Mouse (Mus musculus) heart, postnatal 36 days (tissue): ENCODE measurements around the gene Epn2. TPM values are rescaled to one million over a fixed set of nuclear protein-coding genes. Genes with fewer than 3 reads are reported as not detected.

Experiments
- DNase-seq, 2 experiments: peaks; one replicate each; pipeline ENCODE4 v3.0.0; 2021 to 2022
- intact Hi-C: fragments of 180-260 bp; cut with DNase I; formaldehyde crosslinking; loops from one replicate; pipeline ENCODE4 v1.15.1; 2025
- total RNA-seq, 2 experiments: library from RNA; stranded (reverse); gene quantifications; 2 replicates each; pipeline ENCODE4 v1.2.3; 2021

Epn2 gene
- total RNA-seq, 2 experiments from 2014 or later = 24.0 to 26.9 TPM

DNA sequence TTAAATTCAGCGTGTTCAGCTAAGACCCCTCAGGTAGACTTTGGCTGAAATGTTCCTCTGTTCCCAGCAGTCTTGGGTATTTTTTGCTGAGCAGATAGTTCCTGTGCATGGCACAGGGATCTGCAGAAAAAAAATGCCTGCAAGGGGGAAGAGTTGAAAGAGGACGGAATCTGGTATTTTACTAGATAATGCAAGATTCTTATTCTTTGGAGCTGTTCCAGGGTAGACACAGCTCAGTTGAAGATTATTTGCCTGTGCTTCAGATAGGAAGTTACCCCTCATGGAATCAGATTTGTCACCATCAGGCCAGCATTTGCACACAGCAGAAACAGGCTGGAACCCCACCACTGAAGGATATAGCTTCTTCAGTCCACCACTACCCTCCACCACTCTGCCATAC is 84.0 kb downstream of the Epn2 start:
- intact Hi-C loops = loop anchor here (2.0 to 5.0 kb wide), 2 partner anchors 87 to 388 kb away; no protein-coding TSS in a partner anchor

DNA sequence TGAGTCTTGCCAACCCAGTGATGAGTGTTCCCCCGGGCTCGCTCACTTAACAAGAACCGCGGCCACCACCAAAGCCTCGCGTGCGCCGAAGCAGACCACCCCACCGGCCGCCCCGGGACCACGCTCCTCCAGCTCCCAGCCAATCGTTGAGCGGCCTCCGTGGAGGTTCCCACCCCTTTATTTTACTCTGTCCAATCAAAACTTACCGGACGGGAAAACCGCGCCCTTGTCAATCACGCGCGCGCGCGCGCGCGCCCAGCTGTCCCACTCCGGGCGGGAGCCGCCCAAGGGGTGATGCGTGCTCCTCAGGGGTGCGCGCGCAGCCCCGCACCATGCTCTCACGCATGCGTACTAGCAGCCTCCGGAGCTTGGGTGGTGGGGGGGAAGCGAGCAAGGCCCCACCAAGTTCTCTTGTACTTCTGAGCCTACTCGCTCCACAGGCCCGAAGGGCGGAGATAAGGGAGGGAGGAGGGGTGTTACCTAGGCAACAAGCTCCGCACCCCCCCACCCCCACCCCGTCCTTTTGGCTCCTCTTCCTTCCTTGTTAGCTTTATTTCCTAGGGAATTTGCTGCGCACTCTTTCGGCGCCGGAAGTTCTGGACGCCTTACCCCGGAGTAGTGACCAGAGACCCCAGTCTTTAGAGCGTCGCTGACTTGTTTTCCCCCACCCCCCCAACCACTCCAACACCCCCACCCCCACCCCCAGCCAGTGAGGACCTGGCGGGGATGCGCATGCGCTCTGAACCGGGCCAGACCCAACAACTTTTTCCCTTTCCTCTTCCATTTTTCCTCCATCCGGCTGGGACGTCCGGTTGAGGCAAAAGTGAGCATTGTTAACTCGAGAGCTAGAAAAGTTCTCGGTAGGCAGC is 85.1 kb downstream of the Epn2 start, which contains the start of gene Mapk7:
TSS of gene Mapk7 (minus strand) at position 278 of the 869 bp plus-strand sequence.
- intact Hi-C loops = loop anchor here (2.0 kb wide), 1 partner anchor 86 kb away; no protein-coding TSS in a partner anchor
- peak; percentile 93 to 94 for DNase-seq

More for the DNA sequence above, 84.0 kb downstream of the Epn2 start:
- DNase-seq = no peak

DNA sequence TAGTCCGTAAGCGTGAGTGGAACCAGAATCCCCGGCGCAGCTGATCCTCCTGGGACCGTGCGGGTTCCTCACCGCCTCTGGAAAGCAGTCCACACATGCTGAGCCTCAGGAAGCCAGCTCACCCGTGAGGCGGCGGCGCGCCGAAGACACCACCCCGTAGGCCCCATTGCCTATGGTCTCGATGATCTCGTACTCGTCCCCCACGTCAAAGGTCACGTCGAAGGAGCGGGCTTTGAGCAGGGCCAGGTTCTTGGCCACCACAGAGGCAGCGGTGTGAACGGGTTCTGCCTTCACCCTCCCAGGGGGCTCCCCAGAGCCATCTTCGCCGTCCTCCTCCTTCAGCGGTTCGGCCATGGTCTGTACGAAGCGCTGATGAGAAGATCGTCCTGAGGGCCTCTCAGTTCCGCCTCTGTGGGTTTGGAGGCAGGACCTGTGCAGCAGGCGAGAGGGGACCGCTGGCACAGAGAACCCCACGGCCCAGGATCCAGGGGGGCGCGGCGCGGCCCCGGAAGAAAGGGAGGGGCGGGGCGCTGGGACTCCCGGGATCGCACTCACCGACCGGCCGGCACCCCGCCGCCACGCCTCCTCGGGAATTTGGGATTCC is 85.9 kb downstream of the Epn2 start:
- DNase-seq = peak in 1 of 2 experiments; percentile 26
- intact Hi-C loops = loop anchor here (2.0 kb wide), 1 partner anchor 85 kb away; no protein-coding TSS in a partner anchor

DNA sequence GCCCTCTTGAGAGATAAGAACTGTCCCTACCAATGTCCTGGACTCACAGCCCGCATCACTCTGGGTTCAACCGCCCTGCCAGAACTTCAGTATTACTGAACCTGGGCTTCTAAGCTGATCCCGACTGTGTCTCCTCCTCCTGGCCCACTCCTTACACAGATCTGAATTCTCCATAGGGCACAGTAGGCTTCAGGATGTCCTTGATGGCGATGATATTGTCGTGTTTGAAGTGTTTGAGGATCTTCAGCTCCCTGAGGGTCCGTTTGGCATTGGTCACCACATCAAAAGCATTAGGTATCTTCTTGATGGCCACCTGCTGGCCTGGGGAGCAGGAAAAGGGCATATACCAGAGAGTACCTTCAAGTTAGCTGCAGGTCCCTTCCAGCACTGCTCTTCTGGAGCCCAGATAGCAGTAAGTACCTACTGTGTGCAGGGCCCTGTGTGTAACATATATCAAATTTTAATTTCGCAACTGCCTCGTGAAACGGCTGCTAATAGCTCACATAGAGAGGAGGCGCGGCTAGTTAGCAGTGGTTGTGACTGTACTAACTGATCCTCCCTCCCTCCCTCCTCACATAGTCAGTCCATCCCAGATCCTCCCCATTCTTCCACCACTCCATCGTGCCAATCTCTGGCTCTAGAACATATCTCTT is 86.6 kb downstream of the Epn2 start:
- intact Hi-C loops = no loop called here
- no peak for DNase-seq

- DNase-seq = no peak
- intact Hi-C loops = no loop called here
Observed at GRCm38 (mm10) chr11:61490944-61491520, 88.5 kb downstream of the Epn2 start.

GRCm38 (mm10) chr11:61489874-61490273 is 89.6 kb downstream of the Epn2 start:
- no peak for DNase-seq
- intact Hi-C loops = loop anchor here (5.0 kb wide), 1 partner anchor 318 kb away; no protein-coding TSS in a partner anchor

GRCm38 (mm10) chr11:61489085-61489484 is 90.4 kb downstream of the Epn2 start:
- intact Hi-C loops = loop anchor here (5.0 kb wide), 1 partner anchor 317 kb away; no protein-coding TSS in a partner anchor
- DNase-seq = no peak

DNA sequence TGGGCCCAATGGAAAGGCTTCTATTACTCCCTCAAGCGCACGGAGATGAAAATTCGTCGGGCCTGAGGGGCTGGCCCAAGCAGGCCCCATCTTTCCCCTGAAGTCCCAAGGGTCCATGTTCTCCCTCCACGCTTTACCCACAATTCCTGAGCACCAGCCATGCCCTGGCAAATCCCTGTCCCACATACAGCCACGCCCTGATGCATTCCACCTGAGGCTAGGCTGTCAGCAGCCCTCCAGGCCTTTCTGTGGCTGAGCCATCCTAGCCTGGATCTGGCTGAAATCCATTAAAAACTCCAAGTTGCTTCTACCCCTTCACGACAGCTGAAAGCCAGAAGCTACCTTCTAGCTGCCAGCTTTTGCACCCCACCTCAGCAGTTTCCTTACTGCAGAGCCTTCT is 91.6 kb downstream of the Epn2 start:
- intact Hi-C loops = loop anchor here (5.0 kb wide), 1 partner anchor 316 kb away; no protein-coding TSS in a partner anchor
- DNase-seq = no peak

- intact Hi-C loops = loop anchor here (5.0 kb wide), 1 partner anchor 315 kb away; no protein-coding TSS in a partner anchor
- peak; percentile 51 to 62 for DNase-seq
Observed at GRCm38 (mm10) chr11:61487401-61487800, 92.1 kb downstream of the Epn2 start.

DNA sequence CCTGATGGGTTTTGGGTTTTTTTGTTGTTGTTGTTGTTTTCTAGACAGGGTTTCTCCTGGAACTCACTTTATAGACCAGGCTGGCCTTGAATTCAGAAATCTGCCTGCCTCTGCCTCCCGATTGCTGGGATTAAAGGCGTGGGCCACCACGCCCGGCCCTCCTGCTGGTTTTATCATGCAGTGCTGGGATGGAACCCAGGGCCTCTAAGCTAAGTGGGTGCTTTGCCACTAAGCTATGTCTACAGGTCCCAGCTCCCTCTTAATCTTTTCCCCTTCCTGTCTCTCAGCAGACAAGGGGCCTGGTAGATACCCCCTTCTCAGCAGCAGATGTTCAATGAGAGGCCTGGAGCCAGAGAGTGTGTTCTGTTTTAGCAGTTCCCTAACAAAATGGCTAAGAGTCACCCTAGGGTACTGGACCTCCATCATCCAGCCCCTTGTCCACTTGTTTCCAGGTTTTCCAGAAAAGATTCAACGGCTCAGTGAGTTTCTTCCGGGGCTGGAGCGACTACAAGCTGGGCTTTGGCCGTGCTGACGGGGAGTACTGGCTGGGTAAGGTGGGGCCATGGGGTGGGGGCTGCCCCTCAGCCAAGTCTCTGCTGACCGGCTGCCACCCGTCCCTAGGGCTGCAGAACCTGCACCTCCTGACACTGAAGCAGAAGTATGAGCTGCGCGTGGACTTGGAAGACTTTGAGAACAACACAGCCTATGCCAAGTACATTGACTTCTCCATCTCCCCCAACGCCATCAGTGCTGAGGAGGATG is 92.8 kb downstream of the Epn2 start:
- no peak for DNase-seq
- intact Hi-C loops = loop anchor here (5.0 kb wide), 1 partner anchor 314 kb away; no protein-coding TSS in a partner anchor

- DNase-seq = no peak
- intact Hi-C loops = loop anchor here (5.0 kb wide), 1 partner anchor 313 kb away; no protein-coding TSS in a partner anchor
Observed at GRCm38 (mm10) chr11:61485541-61486457, 93.7 kb downstream of the Epn2 start.

DNA sequence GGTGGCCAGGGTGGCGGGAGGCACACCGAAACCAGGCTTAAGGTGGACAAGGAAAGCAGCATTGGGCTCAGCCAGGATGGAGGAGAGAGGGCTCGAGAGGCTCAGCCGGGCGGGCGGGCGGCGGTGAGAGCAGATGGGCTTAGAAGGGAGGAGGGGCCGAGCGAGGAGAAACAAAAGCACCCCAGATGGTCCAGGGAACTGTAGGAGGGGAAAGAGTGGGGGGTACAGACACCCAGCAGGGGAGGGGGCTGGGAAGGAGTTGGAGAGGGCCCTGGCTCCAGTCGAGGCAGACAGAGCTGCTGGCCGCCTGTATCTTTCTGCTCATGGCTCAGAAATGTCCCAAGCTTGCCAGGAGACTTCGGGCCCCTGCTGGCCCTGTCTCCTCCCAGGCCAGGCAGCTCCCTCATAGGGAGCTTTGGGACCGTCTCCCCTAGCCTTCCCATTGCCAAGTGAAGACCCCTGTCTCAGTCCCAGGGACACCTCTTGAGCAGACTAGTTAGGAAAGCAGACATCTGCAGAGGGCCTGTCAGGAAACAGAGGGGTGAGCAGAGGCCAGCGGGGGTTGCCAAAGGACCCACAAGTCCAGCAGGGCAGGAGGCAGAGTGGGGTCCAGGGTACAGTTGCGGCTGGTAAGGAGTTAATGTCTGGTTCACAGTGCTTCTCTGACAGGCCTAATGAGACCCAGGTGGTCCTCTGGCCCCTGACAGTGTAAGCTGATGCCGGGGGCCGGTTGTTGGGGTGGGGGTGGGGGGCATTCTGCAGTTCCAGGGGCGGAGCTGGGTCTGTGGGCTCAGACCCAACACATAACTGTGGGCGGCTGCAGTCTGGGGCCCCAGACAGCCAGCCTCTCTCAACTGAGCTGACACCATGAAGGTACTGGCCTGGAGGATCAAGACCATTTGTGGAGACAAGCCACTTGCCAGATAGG is 94.6 kb downstream of the Epn2 start, which contains the start of gene Mfap4:
TSS of gene Mfap4 (plus strand) at position 819 of the 928 bp plus-strand sequence.
- intact Hi-C loops = loop anchor here (5.0 kb wide), 1 partner anchor 313 kb away; no protein-coding TSS in a partner anchor

DNA sequence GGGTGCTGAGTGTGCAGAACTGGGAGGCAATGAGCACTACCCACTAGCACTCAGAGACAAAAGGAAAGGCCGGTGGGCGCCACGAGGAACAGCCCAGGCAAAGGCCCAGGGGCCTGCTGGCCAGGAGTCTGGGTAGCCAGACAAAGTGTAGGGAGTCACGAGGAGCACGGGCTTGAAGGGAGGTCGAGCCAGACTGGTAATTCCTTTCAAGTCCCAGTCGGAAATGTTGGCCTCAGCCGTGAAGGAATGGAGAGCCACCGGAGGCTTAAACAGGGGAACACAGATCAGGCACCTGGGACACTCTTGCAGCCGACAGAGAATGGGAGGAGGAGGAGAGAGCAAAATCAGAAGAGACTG is 95.3 kb downstream of the Epn2 start:
- DNase-seq = no peak
- intact Hi-C loops = no loop called here

More for the DNA sequence above, 94.6 kb downstream of the Epn2 start, which contains the start of gene Mfap4:
- peak; percentile 31 to 62 for DNase-seq

DNA sequence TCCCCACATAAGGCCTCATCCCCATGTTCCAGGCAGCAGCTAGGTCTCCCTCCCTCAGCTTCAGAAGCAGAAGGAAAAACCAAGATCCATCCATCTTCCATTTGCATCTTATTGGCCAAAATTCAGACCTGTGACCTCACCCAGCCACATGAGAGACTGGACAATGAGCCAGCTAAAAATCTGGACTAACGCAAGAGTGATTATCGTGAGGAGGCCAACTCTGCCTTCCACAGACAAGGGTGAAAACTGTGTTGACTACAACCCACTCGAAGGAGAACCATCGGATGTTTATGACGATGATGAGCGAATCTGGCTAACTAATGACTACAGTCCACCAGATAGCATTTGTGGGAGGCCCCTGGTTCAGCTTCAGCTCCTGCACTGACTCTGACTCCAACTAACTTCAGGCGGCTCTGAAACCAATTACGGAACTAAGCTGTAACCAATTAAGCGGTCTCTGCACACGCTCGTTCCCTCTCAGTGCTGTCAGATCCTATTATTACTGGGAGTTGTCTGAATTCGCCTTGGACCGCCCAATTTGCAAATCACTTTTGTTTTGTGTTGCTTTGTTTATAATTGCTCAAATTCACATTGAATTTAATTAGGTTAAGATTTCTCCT is 96.2 kb downstream of the Epn2 start:
- intact Hi-C loops = no loop called here
- no peak for DNase-seq

- DNase-seq = no peak
- intact Hi-C loops = no loop called here
Observed at GRCm38 (mm10) chr11:61481239-61482090, 98.0 kb downstream of the Epn2 start.

DNA sequence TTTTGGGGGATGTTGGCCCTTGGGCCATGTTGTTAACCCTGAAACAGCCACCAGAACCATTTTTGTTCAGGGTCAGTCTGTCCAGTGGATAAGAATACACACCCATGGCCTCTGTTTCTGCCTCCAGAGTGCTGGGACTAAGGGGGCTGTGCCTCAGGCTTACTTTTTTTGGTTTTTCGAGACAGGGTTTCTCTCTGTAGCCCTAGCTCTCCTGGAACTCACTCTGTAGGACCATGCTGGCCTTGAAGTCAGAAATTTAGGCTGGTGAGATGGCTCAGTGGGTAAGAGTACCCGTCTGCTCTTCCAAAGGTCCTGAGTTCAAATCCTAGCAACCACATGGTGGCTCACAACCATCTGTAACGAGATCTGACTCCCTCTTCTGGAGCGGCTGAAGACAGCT is 100.7 kb downstream of the Epn2 start:
- intact Hi-C loops = no loop called here

More for the DNA sequence above, 100.7 kb downstream of the Epn2 start:
- DNase-seq = no peak
